Mouse (Mus musculus) embryonic facial prominence, embryonic 10.5 days (tissue): ENCODE data around the gene Hmx2. TPM values are rescaled to one million over a fixed set of nuclear protein-coding genes. Genes with fewer than 3 reads are reported as not detected.
A peak's percentile ranks its signal among the peaks of the same experiment; 100 is the strongest.

Source experiments
- DNase-seq: peaks from one replicate; pipeline ENCODE4 v3.0.0-alpha.2; 2017; ENCODE audit warnings: low spot score
- H3K27ac ChIP-seq: fragments of 300-500 bp; sonication (generic); replicated peaks from 2 replicates; pipeline ENCODE4 v1.5.1; 2016; ENCODE audit warnings: mild to moderate bottlenecking
- H3K27me3 ChIP-seq: fragments of 300-500 bp; sonication (generic); replicated peaks from 2 replicates; pipeline ENCODE4 v1.6.1; 2016; ENCODE audit warnings: low read depth, mild to moderate bottlenecking; ENCODE audit not compliant: poor library complexity, severe bottlenecking
- H3K36me3 ChIP-seq: fragments of 300-500 bp; sonication (generic); replicated peaks from 2 replicates; pipeline ENCODE4 v1.6.1; 2016; ENCODE audit warnings: mild to moderate bottlenecking, moderate library complexity
- H3K4me1 ChIP-seq: fragments of 300-500 bp; sonication (generic); 2 replicates; pipeline ENCODE4 v1.6.1; 2016
- H3K4me3 ChIP-seq: fragments of 300-500 bp; sonication (generic); 2 replicates; pipeline ENCODE4 v1.5.1; 2016; ENCODE audit warnings: mild to moderate bottlenecking, moderate library complexity
- H3K9me3 ChIP-seq: fragments of 300-500 bp; sonication (generic); 2 replicates; pipeline ENCODE4 v1.6.1; 2016; ENCODE audit warnings: mild to moderate bottlenecking
- WGBS: fragments of 180-500 bp; shearing (Covaris S2); methylation state at CpG from one replicate; pipeline ENCODE4 v1.1.7; 2016; 5-methylcytosine and 5-hydroxymethylcytosine counted together
- polyA plus RNA-seq: library from polyadenylated mRNA; unstranded; fragments of >200 nt; fragmentation: Nextera tagmentation; extraction: Ambion mirVana; gene quantifications from 2 replicates; pipeline ENCODE4 v1.2.1, GENCODE M21; 2016

The Hmx2 gene
- 0.27 and 0.44 TPM in 2 replicates for polyA plus RNA-seq

DNA sequence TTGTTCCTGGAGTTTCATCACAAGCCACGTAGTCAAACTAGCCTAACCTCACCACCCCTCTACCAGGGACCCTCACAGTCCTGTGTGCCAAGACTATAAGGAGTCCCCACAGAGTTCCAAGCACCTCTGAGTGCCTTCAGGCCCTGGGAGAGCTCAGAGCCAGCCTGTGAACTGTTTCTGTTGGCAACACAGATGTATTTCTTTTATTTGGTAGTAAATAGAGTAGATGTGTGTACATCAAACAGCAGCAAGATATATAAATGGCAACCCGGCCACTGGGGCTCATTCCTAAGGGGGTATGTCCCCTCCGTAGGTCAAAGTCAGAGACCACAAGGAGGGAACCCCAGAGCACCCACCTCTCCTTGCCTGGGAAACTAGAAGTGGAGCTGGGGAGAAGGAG, at the start of gene Hmx2:
Gene Hmx2 (plus strand): TSS at position 301 of the 400 bp plus-strand sequence.
- no peaks in the 10 kb centered on the region for H3K36me3 ChIP-seq
- no peak within 1 kb of the TSS for H3K27ac ChIP-seq
- H3K9me3 ChIP-seq, result no peaks in the 10 kb centered on the region
- no peak within 1 kb of the TSS for H3K4me3 ChIP-seq
- peaks cover 100% of the 10 kb centered on the region for H3K27me3 ChIP-seq
- 5% methylated on average over 3 of the region's 3 CpGs for WGBS
- DNase-seq, result no peak
- H3K4me1 ChIP-seq, result peaks cover 20% of the 10 kb centered on the region

DNA sequence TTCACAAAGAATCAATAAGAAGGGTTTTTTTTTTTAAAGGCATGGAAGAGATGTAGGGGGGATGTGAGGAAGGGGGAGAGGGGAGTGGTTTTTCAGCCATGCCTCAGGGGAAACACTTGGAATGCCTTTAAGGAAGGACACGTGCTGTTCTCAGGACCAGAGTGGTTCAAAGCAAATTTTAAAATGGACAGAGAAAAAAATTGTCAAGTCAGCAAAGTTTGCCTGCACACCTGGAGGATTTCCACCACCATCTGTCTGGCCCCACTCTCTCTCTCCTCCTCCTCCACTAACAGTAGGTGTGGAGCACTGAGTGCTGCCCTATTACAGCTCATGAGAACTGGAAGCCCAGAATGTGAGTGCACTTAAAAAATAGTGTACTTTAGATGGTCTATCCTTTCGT, 44.8 kb upstream of the Hmx2 start:
- 73% methylated on average over 2 of the region's 2 CpGs for WGBS
- no peak for DNase-seq

DNA sequence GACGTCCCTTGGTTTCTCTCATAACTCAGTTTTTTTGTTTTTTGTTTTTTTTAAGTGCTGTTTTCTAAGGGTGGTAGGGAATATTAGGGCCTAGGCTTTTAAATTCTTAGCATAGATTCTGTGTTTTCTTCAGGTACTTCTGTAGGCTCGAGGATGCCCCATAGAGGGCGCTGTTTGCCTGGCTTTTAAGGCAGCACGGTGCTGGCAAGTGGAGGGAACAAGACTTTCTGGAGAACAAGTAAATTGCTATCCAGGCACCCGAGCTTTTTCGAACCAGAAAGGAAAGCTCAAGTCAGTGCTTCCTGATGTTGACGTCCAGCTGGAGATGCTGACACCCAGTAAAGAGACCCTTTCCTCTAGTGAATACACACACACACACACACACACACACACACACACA, 8.6 kb upstream of the Hmx2 start:
- peak; percentile 90 for DNase-seq
- Histone ChIP-seq H3K36me3 (no peaks in the 10 kb centered on the region), H3K27me3 (peaks cover 91% of the 10 kb centered on the region), H3K4me1 (peaks cover 33% of the 10 kb centered on the region), H3K27ac (no peak overlapping the region), H3K4me3 (no peak overlapping the region), H3K9me3 (no peaks in the 10 kb centered on the region)
- WGBS, result 0% methylated on average over 7 of the region's 7 CpGs

More for the DNA sequence above, 44.8 kb upstream of the Hmx2 start:
- Histone ChIP-seq H3K4me3 (no peak overlapping the region), H3K4me1 (no peaks in the 10 kb centered on the region), H3K27ac (no peak overlapping the region), H3K27me3 (no peaks in the 10 kb centered on the region), H3K9me3 (no peaks in the 10 kb centered on the region), H3K36me3 (no peaks in the 10 kb centered on the region)

DNA sequence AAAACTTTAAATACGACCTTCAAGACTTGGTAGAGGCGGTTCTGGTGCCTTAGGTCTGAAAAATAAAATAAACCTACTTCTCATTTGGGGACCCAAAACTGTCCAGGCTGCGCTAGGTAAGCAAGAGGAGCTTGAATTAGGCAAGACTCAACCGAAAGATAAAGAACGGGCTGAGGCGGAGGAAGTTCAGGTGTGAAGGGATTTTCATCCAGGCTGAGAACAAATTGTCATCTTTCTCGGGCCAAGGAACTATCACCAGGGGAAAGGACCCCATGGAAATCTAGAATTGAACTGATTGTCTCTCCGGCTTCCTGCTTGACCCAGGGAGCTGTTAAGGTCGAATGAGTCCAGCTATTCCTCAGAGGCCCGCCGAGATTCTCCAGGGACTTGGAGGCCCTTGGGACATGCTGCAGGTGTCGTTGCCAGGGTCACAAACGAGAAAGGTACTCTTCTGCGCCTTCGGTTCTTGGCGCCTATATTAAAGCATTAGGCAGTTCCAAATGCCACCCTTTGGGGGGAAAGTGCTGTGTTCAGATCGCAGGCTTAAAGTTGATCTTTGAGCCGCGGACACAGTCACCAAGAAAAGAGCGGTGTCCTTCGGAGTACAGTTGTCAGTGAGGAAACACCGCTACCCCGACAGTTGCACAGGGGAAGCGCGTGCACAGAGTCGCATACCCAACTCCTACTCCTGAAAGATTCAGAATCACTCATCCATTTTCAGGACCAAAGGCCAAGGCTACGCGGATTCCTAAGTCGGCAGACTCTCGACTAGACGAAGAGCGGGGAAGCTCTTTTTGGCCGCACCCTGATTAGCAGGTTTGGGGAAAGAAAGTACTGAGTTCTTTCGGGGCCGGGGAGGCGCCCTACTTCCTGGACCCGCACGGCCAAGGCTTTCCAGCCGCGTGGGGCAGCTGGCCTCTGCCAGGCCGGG, 7.1 kb upstream of the Hmx2 start:
- Histone ChIP-seq H3K27ac (no peak overlapping the region), H3K9me3 (no peaks in the 10 kb centered on the region), H3K36me3 (no peaks in the 10 kb centered on the region), H3K4me1 (peaks cover 33% of the 10 kb centered on the region), H3K4me3 (peak overlapping the region; percentile 56), H3K27me3 (peaks cover 100% of the 10 kb centered on the region)
- DNase-seq, result no peak
- WGBS, result 1% methylated on average over 41 of the region's 41 CpGs

DNA sequence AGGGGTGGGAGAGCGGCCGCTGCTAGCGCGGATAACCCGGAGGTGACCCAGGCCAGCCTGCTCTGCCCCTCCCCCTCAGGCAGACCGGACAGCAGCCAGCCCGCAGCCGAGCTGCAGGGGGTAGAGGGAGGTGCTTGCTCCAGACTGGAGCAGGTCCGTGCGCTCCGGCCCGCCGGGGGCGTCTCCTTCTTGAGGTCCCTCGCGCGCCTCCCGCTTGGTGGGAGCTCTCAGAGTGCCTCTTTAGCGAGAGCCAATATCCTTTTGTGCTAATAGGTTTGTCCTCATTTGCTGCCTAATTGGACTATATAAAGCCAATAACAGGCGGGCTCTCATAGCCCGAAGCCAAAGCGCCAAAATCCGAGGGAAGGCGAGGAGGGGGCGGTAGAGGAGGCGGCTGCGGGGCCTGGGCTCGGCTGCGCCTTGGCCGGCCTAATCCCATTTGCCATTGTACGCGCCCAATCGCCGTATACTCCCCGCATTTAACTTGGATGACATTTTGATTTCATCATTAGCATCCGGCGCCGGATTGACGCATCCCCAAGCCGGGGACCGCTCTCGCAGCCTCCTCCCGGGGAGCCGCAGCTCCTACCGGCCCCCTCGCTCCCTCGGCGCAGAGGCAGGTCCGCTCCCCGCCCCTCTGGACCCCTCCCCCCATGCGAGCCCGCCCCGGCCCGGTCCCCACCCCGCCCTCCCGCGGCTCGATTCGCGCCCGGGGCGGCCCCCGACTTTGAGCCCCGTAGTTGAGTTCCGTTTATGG, 6.3 kb upstream of the Hmx2 start, which contains the start of gene Hmx3:
Gene Hmx3 (plus strand): TSS at position 753 of the 757 bp plus-strand sequence.
- WGBS, result under 1% methylated on average over 65 of the region's 65 CpGs
- peak; percentile 75 for DNase-seq
- Histone ChIP-seq H3K27ac (no peak within 1 kb of the TSS), H3K4me3 (peak within 1 kb of the TSS; percentile 56), H3K9me3 (no peaks in the 10 kb centered on the region), H3K4me1 (peaks cover 33% of the 10 kb centered on the region), H3K36me3 (no peaks in the 10 kb centered on the region), H3K27me3 (peaks cover 100% of the 10 kb centered on the region)

DNA sequence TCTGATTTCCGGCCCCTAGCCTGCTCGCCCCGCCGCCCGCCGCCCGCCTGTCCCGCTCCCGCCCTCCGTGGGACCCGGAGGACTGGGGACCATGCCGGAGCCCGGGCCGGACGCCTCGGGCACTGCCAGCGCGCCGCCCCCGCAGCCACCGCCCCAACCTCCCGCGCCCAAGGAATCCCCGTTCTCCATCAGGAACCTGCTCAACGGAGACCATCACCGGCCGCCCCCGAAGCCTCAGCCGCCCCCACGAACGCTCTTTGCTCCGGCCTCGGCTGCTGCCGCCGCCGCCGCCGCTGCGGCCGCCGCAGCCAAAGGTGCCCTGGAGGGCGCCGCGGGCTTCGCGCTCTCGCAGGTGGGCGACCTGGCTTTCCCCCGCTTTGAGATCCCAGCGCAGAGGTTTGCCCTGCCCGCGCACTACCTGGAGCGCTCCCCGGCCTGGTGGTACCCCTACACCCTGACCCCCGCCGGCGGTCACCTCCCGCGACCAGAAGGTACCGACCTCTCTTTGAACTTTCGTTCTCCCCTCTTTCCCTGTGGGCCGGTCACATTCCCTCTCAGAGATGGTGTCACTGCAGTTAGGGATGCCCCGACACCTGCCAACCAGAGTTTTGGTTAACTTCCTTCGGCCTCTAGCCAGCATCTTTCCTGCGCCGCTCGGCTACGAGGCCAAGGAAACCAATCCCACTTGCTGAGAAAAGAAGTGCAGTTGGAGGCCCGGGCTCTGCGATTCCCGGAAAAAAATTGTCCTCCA, 5.5 kb upstream of the Hmx2 start:
- peaks cover 100% of the 10 kb centered on the region for H3K27me3 ChIP-seq
- DNase-seq, result peak; percentile 65
- H3K4me3 ChIP-seq, result peak overlapping the region; percentile 56
- no peaks in the 10 kb centered on the region for H3K36me3 ChIP-seq
- no peak overlapping the region for H3K27ac ChIP-seq
- no peaks in the 10 kb centered on the region for H3K9me3 ChIP-seq
- H3K4me1 ChIP-seq, result peaks cover 33% of the 10 kb centered on the region
- under 1% methylated on average over 71 of the region's 71 CpGs for WGBS

DNA sequence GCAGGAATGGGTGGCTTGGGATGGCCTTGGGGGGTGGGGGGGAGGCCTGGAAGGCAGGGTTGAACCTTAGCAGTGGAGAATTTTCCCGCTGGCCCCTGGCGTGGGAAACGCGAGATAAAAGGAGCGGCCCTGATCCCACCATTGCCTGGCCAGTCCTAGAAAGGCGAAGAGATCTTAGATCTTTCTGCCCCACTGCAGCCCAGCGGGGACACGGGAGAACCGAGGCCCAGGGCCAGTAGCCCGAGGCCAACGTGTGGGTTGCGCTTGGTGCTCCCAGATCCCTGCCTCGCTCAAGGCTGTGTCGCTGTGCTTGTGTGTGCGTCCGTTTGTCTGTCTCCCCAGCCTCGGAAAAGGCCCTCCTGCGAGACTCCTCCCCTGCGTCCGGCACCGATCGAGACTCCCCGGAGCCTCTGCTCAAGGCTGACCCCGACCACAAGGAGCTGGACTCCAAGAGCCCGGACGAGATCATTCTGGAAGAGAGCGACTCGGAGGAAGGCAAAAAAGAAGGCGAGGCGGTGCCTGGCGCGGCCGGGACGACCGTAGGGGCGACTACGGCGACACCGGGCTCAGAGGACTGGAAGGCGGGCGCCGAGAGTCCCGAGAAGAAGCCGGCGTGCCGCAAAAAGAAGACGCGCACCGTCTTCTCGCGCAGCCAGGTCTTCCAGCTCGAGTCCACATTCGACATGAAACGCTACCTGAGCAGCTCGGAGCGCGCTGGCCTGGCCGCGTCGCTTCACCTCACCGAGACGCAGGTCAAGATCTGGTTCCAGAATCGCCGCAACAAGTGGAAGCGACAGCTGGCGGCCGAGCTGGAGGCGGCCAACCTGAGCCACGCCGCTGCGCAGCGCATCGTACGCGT, 4.7 kb upstream of the Hmx2 start:
- peak; percentile 67 for DNase-seq
- H3K27me3 ChIP-seq, result peaks cover 100% of the 10 kb centered on the region
- H3K9me3 ChIP-seq, result no peaks in the 10 kb centered on the region
- H3K4me1 ChIP-seq, result peaks cover 33% of the 10 kb centered on the region
- no peak overlapping the region for H3K27ac ChIP-seq
- WGBS, result under 1% methylated on average over 75 of the region's 75 CpGs
- H3K36me3 ChIP-seq, result no peaks in the 10 kb centered on the region
- peak overlapping the region; percentile 56 for H3K4me3 ChIP-seq

DNA sequence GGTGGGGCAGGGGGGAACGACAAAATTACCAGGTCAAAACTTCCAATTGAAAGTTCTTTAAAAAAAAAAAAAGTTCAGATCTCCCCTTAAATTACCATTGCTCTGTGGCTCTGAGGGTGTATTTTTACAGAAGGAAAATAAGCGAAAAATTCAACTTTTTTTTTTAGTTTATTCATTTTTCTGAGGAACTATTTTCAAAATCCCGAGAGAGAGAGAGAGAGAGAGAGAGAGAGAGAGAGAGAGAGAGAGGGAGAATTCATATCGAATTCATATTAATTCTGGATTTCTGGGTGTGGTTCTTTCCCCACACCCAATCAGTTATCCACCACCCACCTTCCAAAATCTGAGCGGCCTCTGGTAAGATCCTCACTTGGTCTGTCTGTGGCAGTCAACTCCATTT, 3.7 kb upstream of the Hmx2 start:
- Histone ChIP-seq H3K4me3 (no peak overlapping the region), H3K9me3 (no peaks in the 10 kb centered on the region), H3K27ac (no peak overlapping the region), H3K27me3 (peaks cover 100% of the 10 kb centered on the region), H3K4me1 (peaks cover 33% of the 10 kb centered on the region), H3K36me3 (no peaks in the 10 kb centered on the region)
- no peak for DNase-seq
- WGBS, result 2% methylated on average over 5 of the region's 5 CpGs

DNA sequence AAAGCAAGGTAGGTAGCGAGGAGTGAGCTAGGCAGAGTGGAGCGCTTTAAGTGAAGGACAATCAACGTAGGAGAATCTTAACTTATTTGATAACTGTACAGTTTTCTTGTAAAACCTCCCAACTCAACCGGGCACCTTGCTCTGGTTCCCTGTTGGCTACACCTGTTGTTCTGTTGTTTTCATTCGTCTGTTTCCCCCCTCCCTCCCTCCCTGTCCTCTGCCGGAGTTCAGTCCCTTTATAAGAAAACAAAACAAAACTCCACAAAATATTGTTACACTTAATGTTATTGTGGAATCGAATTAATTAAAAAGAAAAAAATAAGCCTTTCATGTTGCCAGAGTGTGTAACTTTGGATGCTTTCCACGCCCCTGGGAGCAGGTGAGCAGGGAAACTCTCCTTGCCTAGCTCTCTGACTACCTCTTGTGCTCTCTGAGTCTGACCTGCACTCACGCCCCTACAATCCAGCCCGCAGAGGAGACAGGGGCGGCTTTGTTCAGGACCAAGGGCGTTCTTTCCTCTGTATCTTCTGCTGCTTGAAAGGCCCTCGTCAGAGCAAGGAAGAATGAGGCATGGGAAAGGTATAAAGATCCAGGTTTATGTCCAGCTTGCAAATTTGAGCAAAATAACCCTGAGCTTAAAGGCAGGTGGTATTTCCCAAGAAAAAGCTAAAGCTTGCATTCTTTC, 2.7 kb upstream of the Hmx2 start:
- peak; percentile 11 for DNase-seq
- no peak overlapping the region for H3K27ac ChIP-seq
- no peak overlapping the region for H3K4me3 ChIP-seq
- H3K4me1 ChIP-seq, result peaks cover 33% of the 10 kb centered on the region
- H3K9me3 ChIP-seq, result no peaks in the 10 kb centered on the region
- 2% methylated on average over 13 of the region's 13 CpGs for WGBS
- no peaks in the 10 kb centered on the region for H3K36me3 ChIP-seq
- peaks cover 100% of the 10 kb centered on the region for H3K27me3 ChIP-seq

DNA sequence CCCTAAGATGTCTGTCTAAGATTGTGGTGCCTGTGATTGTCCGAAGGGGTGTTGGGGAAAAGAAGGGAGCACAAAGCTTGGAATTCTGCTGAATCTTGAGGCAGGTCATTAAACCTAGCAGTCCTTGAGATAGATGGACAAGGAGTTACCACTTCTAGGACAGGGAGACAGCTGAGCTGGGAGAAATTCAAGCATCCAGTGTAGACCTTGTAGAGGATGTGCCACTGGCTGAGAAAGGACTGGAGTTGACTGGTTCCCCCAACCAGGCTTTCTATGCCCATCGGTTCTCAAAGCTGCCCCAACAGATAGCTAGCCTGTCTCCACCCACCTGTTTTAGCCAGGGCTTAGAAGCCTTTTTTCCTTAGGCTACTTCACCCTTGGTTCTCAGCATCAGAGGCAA, 2.1 kb upstream of the Hmx2 start:
- H3K4me3 ChIP-seq, result no peak overlapping the region
- no peak overlapping the region for H3K27ac ChIP-seq
- H3K36me3 ChIP-seq, result no peaks in the 10 kb centered on the region
- peaks cover 32% of the 10 kb centered on the region for H3K4me1 ChIP-seq
- H3K9me3 ChIP-seq, result no peaks in the 10 kb centered on the region
- peaks cover 100% of the 10 kb centered on the region for H3K27me3 ChIP-seq
- DNase-seq, result peak; percentile 21
- WGBS, result 2% methylated on average over 2 of the region's 2 CpGs

DNA sequence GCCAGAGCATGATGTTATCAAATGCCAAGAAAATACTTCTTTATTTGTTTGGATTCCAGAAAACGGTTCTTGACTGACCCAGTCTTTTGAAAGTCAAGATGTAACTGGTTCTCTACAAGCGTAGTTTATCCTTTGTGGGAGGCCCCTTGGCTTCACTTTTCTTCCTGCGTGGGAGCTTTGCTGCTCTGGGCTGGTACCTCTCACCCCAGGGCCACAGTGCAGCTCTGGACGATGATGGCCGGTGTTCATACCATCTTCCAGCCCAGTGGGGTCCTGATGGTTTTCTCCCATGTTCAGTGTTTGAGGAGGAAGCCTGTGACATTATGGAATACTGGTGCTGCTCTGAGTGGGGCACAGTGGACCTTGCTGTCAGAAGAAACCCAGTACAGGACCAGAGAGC, 1.1 kb upstream of the Hmx2 start:
- WGBS, result 3% methylated on average over 5 of the region's 5 CpGs
- peak; percentile 16 for DNase-seq

More for the DNA sequence above, 1.1 kb upstream of the Hmx2 start:
- Histone ChIP-seq H3K4me3 (no peak overlapping the region), H3K27me3 (peaks cover 100% of the 10 kb centered on the region), H3K9me3 (no peaks in the 10 kb centered on the region), H3K36me3 (no peaks in the 10 kb centered on the region), H3K4me1 (peaks cover 24% of the 10 kb centered on the region), H3K27ac (no peak overlapping the region)
